Mouse (Mus musculus) adrenal gland, postnatal 4 days (tissue): ENCODE measurements around the gene Amy2a2. TPM values are rescaled to one million over a fixed set of nuclear protein-coding genes. Genes with fewer than 3 reads are reported as not detected.
"Not testable (repeated sequence)": the region's sequence is repeated elsewhere in the genome, so short reads cannot be mapped to it uniquely, and the experiment has no call there.

Experiments
- DNase-seq, 2 experiments: peaks; one replicate each; pipeline ENCODE4 v3.0.0; 2021 to 2022; ENCODE audit warnings: low spot score in 2 of 2, mixed read lengths in 2 of 2
- long read RNA-seq, 2 experiments: library from polyadenylated mRNA; stranded (forward); transcript quantifications; one replicate each; pipeline ENCODE4 v2.0.0; 2021
- total RNA-seq, 2 experiments: library from RNA; stranded (reverse); gene quantifications; 2 replicates each; pipeline ENCODE4 v1.2.3; 2021

Gene Amy2a2
- 100 to 1,000 TPM in 1 of 2 experiments, not detected in 1; 102 TPM for total RNA-seq
- long read RNA-seq, experiment 1 = 0 reads
- long read RNA-seq, experiment 2, transcript Amy2a2-201 (10 exons, 3,717 nt) = major isoform, 110 of 120 reads
- long read RNA-seq, experiment 2, partial matches to known transcripts = 9 of 120 reads
- long read RNA-seq, experiment 2, other reads (novel, unspliced or antisense) = 1 of 120 reads

GRCm38 (mm10) chr3:113356558-113356957 lies at the start of gene Amy2a2:
Amy2a2 (minus strand) TSS chr3:113356658.
- not testable (repeated sequence) for DNase-seq

GRCm38 (mm10) chr3:113345484-113345883 lies 11.0 kb downstream of the Amy2a2 start:
- not testable (repeated sequence) for DNase-seq

GRCm38 (mm10) chr3:113323952-113324351 lies 32.5 kb downstream of the Amy2a2 start, which contains the start of gene Amy2a3:
Amy2a3 (minus strand) TSS chr3:113324052.
- DNase-seq = not testable (repeated sequence)

GRCm38 (mm10) chr3:113312937-113313336 lies 43.5 kb downstream of the Amy2a2 start:
- DNase-seq = not testable (repeated sequence)

Other genes starting within 250 kb of the Amy2a2 start
- 100 to 1,000 TPM in 1 of 2 experiments, under 1 TPM in 1; 0.17 to 276 TPM for gene Amy2a5, start 97.8 kb downstream of the Amy2a2 start, total RNA-seq
- gene Amy2a4, start 65.2 kb downstream of the Amy2a2 start, total RNA-seq = 100 to 1,000 TPM in 1 of 2 experiments, not detected in 1; 102 TPM
- gene Amy2a3, start 32.6 kb downstream of the Amy2a2 start, total RNA-seq = 100 to 1,000 TPM in 1 of 2 experiments, not detected in 1; 102 TPM
- 100 to 1,000 TPM in 1 of 2 experiments, under 1 TPM in 1; 0.40 to 489 TPM for gene Amy2a1, start 175.8 kb upstream of the Amy2a2 start, total RNA-seq